Mouse (Mus musculus) heart, adult 18-20 months (tissue): ENCODE results near the gene Wee1. TPM values are rescaled to one million over a fixed set of nuclear protein-coding genes. Genes with fewer than 3 reads are reported as not detected.
"Not testable (repeated sequence)": the region's sequence is repeated elsewhere in the genome, so short reads cannot be mapped to it uniquely, and the experiment has no call there.

Experiments
- DNase-seq, 2 experiments: peaks; one replicate each; pipeline ENCODE4 v3.0.0; 2021 to 2022; ENCODE audit warnings: mixed read lengths in 1 of 2
- long read RNA-seq, 2 experiments: library from polyadenylated mRNA; stranded (forward); transcript quantifications; one replicate each; pipeline ENCODE4 v2.0.0; 2021
- total RNA-seq, 2 experiments: library from RNA; stranded (reverse); gene quantifications; 2 replicates each; pipeline ENCODE4 v1.2.3; 2021

Gene Wee1
- 10 to 100 TPM in 1 of 2 experiments, 1 to 10 TPM in 1; 9.2 to 11.3 TPM for total RNA-seq
- long read RNA-seq, experiment 1, partial matches to known transcripts = 1 of 7 reads
- long read RNA-seq, experiment 1, other reads (novel, unspliced or antisense) = 2 of 7 reads
- long read RNA-seq, experiment 2, transcript Wee1-201 (11 exons, 3,419 nt) = major isoform, 6 of 8 reads
- long read RNA-seq, experiment 2, partial matches to known transcripts = 0 of 8 reads
- long read RNA-seq, experiment 2, other reads (novel, unspliced or antisense) = 2 of 8 reads

GRCm38 (mm10) chr7:110121516-110122288 lies at the start of gene Wee1:
Wee1 (plus strand) TSS chr7:110122046.
- DNase-seq = peak; percentile 99 to 100

- no peak for DNase-seq
Observed at GRCm38 (mm10) chr7:110078168-110078567, 43.7 kb upstream of the Wee1 start.

GRCm38 (mm10) chr7:110083386-110084165 lies 38.3 kb upstream of the Wee1 start:
- DNase-seq = peak; percentile 42 to 81

- DNase-seq = no peak
Observed at GRCm38 (mm10) chr7:110085217-110085616, 36.6 kb upstream of the Wee1 start.

- DNase-seq = no peak
Observed at GRCm38 (mm10) chr7:110087914-110088313, 33.9 kb upstream of the Wee1 start.

- no peak for DNase-seq
Observed at GRCm38 (mm10) chr7:110091670-110092069, 30.2 kb upstream of the Wee1 start.

- DNase-seq = no peak
Observed at GRCm38 (mm10) chr7:110096332-110096731, 25.5 kb upstream of the Wee1 start.

- no peak for DNase-seq
Observed at GRCm38 (mm10) chr7:110097106-110097793, 24.6 kb upstream of the Wee1 start.

GRCm38 (mm10) chr7:110100854-110101253 lies 21.0 kb upstream of the Wee1 start:
- DNase-seq = no peak

GRCm38 (mm10) chr7:110101266-110101665 lies 20.6 kb upstream of the Wee1 start:
- no peak for DNase-seq

- DNase-seq = no peak
Observed at GRCm38 (mm10) chr7:110105041-110105440, 16.8 kb upstream of the Wee1 start.

GRCm38 (mm10) chr7:110106633-110107032 lies 15.2 kb upstream of the Wee1 start:
- no peak for DNase-seq

GRCm38 (mm10) chr7:110108524-110108923 lies 13.3 kb upstream of the Wee1 start:
- not testable (repeated sequence) for DNase-seq

- DNase-seq = peak; percentile 79
Observed at GRCm38 (mm10) chr7:110108967-110109610, 12.8 kb upstream of the Wee1 start.

GRCm38 (mm10) chr7:110110061-110110656 lies 11.7 kb upstream of the Wee1 start:
- DNase-seq = no peak

- DNase-seq = no peak
Observed at GRCm38 (mm10) chr7:110114699-110115098, 7.1 kb upstream of the Wee1 start.

GRCm38 (mm10) chr7:110116731-110117291 lies 5.0 kb upstream of the Wee1 start:
- peak; percentile 85 to 92 for DNase-seq

- peak; percentile 65 to 80 for DNase-seq
Observed at GRCm38 (mm10) chr7:110118448-110118847, 3.4 kb upstream of the Wee1 start.

GRCm38 (mm10) chr7:110120157-110120784 lies 1.6 kb upstream of the Wee1 start:
- no peak for DNase-seq

- no peak for DNase-seq
Observed at GRCm38 (mm10) chr7:110121162-110121515, 707 bp upstream of the Wee1 start.

- no peak for DNase-seq
Observed at GRCm38 (mm10) chr7:110122289-110122564, 381 bp downstream of the Wee1 start.
